Mouse (Mus musculus) hindbrain, embryonic 12.5 days (tissue): ENCODE data around the gene Gm13539. TPM values are rescaled to one million over a fixed set of nuclear protein-coding genes. Genes with fewer than 3 reads are reported as not detected.

ENCODE experiments used
- ATAC-seq: fragments of 200-750 bp; cut with Nextera tagmentation; 2 replicates; pipeline ENCODE4 v1.8.0; 2017; ENCODE audit warnings: moderate TSS enrichment; ENCODE audit not compliant: low FRiP score
- H3K27ac ChIP-seq: fragments of 300-500 bp; sonication (generic); 2 replicates; pipeline ENCODE4 v1.5.1; 2016; ENCODE audit warnings: mild to moderate bottlenecking
- H3K27me3 ChIP-seq: fragments of 300-500 bp; sonication (generic); 2 replicates; pipeline ENCODE4 v1.6.1; 2016; ENCODE audit warnings: mild to moderate bottlenecking
- H3K36me3 ChIP-seq: fragments of 300-500 bp; sonication (generic); 2 replicates; pipeline ENCODE4 v1.6.1; 2016; ENCODE audit warnings: mild to moderate bottlenecking
- H3K4me1 ChIP-seq: fragments of 300-500 bp; sonication (generic); 2 replicates; pipeline ENCODE4 v1.6.1; 2016
- H3K4me2 ChIP-seq: fragments of 300-500 bp; sonication (generic); replicated peaks from 2 replicates; pipeline ENCODE4 v1.6.1; 2016; ENCODE audit warnings: mild to moderate bottlenecking
- H3K4me3 ChIP-seq: fragments of 300-500 bp; sonication (generic); 2 replicates; pipeline ENCODE4 v1.5.1; 2016; ENCODE audit warnings: mild to moderate bottlenecking
- H3K9ac ChIP-seq: fragments of 300-500 bp; sonication (generic); 2 replicates; pipeline ENCODE4 v1.6.1; 2016; ENCODE audit warnings: mild to moderate bottlenecking, moderate library complexity
- H3K9me3 ChIP-seq: fragments of 300-500 bp; sonication (generic); replicated peaks from 2 replicates; pipeline ENCODE4 v1.6.1; 2016; ENCODE audit warnings: mild to moderate bottlenecking
- WGBS: fragments of 180-500 bp; shearing (Covaris S2); methylation state at CpG from one replicate; pipeline ENCODE4 v1.1.7; 2016; 5-methylcytosine and 5-hydroxymethylcytosine counted together
- polyA plus RNA-seq: library from polyadenylated mRNA; unstranded; fragments of >200 nt; fragmentation: Nextera tagmentation; extraction: Ambion mirVana; gene quantifications from 2 replicates; pipeline ENCODE4 v1.2.1, GENCODE M21; 2016

Gene Gm13539
- polyA plus RNA-seq, 1 experiment from 2014 or later: not detected

DNA sequence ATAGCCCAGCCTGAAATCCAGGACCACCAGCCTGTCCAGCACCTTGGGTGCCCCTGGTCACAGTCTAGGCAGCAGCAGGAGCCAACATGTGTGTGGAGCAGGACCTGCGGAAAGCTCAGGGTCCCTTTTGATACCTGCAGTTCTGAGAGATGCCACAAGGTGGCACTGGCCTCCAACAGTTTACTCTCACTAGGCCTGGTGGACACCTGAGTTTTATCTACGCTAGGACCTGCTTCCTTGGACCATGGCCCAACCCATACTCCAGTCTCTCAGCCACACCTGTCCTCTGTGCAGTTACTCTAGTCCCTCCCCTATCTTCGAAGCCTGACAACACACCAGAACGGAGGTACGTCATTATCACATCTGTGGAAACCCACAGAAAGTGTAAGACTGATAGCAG is 54.2 kb downstream of the Gm13539 start:
- Histone ChIP-seq H3K9me3 (no peaks in the 10 kb centered on the region), H3K4me2 (no peak overlapping the region), H3K36me3 (no peaks in the 10 kb centered on the region), H3K4me1 (no peaks in the 10 kb centered on the region; the same call in 1 of the 2 replicates), H3K27me3 (0 out of 2 replicates have a peak, but pooled peaks cover 3% of the 10 kb centered on the region), H3K9ac (no peak overlapping the region), H3K27ac (no peak overlapping the region), H3K4me3 (no peak overlapping the region)
- ATAC-seq: peak; percentile 61; the same call in 1 of the 2 replicates
- 47% methylated on average over 5 of the region's 5 CpGs for WGBS

Other genes starting within 250 kb of the Gm13539 start
- 25.7 and 29.6 TPM in 2 replicates for gene Traf2, start 235.3 kb upstream of the Gm13539 start, polyA plus RNA-seq
- gene Edf1, start 224.4 kb upstream of the Gm13539 start, polyA plus RNA-seq: 377 TPM in 2 replicates
- gene Mamdc4, start 207.4 kb upstream of the Gm13539 start, polyA plus RNA-seq: 4.7 and 6.7 TPM in 2 replicates
- gene Phpt1, start 207.0 kb upstream of the Gm13539 start, polyA plus RNA-seq: 131 and 162 TPM in 2 replicates
- 2.4 and 3.1 TPM in 2 replicates for gene Ajm1, start 200.5 kb upstream of the Gm13539 start, polyA plus RNA-seq
- 70.0 and 72.3 TPM in 2 replicates for gene Rabl6, start 173.7 kb upstream of the Gm13539 start, polyA plus RNA-seq
- 0.25 and 0.32 TPM in 2 replicates for gene Ccdc183, start 164.6 kb upstream of the Gm13539 start, polyA plus RNA-seq
- 21.7 and 23.4 TPM in 2 replicates for gene Tmem141, start 160.3 kb upstream of the Gm13539 start, polyA plus RNA-seq
- gene Fcna, start 154.2 kb upstream of the Gm13539 start, polyA plus RNA-seq: 0.96 and 1.3 TPM in 2 replicates
- not detected in 2 replicates for gene Lcn8, start 129.1 kb upstream of the Gm13539 start, polyA plus RNA-seq
- not detected in 2 replicates for gene Lcn5, start 124.3 kb upstream of the Gm13539 start, polyA plus RNA-seq
- gene Lcn6, start 105.5 kb upstream of the Gm13539 start, polyA plus RNA-seq: not detected in 2 replicates
- gene Lcn10, start 99.5 kb upstream of the Gm13539 start, polyA plus RNA-seq: not detected in 2 replicates
- not detected in 2 replicates for gene Obp2a, start 82.2 kb upstream of the Gm13539 start, polyA plus RNA-seq
- gene Bmyc, start 75.5 kb upstream of the Gm13539 start, polyA plus RNA-seq: 97.8 and 98.7 TPM in 2 replicates
- not detected in 2 replicates for gene Obp2b, start 45.2 kb upstream of the Gm13539 start, polyA plus RNA-seq
- gene Lcn3, start 16.7 kb upstream of the Gm13539 start, polyA plus RNA-seq: not detected in 2 replicates
- not detected in 2 replicates for gene Lcn11, start 5.2 kb upstream of the Gm13539 start, polyA plus RNA-seq
- gene Glt6d1, start 33.6 kb downstream of the Gm13539 start, polyA plus RNA-seq: not detected in 2 replicates
- gene Lcn9, start 40.9 kb downstream of the Gm13539 start, polyA plus RNA-seq: not detected in 2 replicates
- gene Sohlh1, start 65.0 kb downstream of the Gm13539 start, polyA plus RNA-seq: not detected in 2 replicates
- gene Kcnt1, start 81.5 kb downstream of the Gm13539 start, polyA plus RNA-seq: 2.9 and 4.6 TPM in 2 replicates
- gene Camsap1, start 201.0 kb downstream of the Gm13539 start, polyA plus RNA-seq: 85.5 and 92.7 TPM in 2 replicates
- 98.4 and 102 TPM in 2 replicates for gene Ubac1, start 239.5 kb downstream of the Gm13539 start, polyA plus RNA-seq